Mouse (Mus musculus) gastrocnemius, postnatal 36 days (tissue): ENCODE measurements around the gene Olfr345. TPM values are rescaled to one million over a fixed set of nuclear protein-coding genes. Genes with fewer than 3 reads are reported as not detected.

Experiments used
- DNase-seq, 2 experiments: peaks; one replicate each; pipeline ENCODE4 v3.0.0; 2022
- intact Hi-C: fragments of 180-260 bp; cut with DNase I; formaldehyde crosslinking; loops from one replicate; pipeline ENCODE4 v1.15.1; 2025
- long read RNA-seq, 2 experiments: library from polyadenylated mRNA; stranded (forward); transcript quantifications; one replicate each; pipeline ENCODE4 v2.0.0; 2021
- total RNA-seq, 2 experiments: library from RNA; stranded (reverse); gene quantifications; 2 replicates each; pipeline ENCODE4 v1.2.3; 2021

Gene Olfr345
- not detected for total RNA-seq
- long read RNA-seq, experiment 1: 0 reads
- long read RNA-seq, experiment 2: 0 reads

DNA sequence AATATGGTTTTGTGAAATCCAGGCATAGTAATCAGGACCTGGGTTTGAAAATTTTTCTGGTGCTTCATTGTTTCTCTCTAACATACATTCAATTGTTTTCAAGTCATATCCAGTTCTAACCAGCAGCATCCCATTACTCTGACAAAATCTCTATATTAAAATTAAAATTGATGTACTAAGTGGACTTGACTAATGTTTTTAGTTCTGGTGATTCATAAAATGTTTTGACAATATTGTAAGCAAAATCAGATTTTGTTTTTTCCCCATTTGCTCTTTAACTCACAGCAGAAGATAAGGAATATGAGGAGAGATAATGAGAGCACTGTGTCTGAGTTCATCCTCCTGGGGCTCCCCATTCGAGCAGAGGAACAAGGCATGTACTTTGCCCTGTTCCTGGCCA, at the start of gene Olfr345:
Gene Olfr345, plus strand, starts transcription at position 301 of the 400 bp plus-strand sequence.
- intact Hi-C loops: no loop called here
- no peak for DNase-seq

DNA sequence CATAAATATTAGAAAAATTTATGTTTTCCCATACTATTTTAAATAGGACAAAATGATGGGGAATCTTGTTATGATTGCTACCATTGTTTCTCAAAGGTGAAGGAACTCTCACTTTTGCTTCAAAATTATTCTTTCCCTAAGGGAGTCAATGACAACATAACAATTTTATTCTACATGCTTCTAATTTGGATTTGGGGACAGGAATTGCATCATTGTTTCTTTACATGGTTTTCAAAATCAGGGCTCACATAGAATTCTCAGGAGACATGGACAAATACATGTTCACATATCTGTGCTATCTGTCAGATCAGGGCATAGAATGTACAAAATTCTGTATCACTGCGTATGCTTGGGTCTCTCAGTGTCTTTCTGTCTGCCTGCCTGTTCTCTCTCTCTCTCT, 45.6 kb downstream of the Olfr345 start, which contains the start of gene Olfr346:
Gene Olfr346, plus strand, starts transcription at position 301 of the 400 bp plus-strand sequence.
- intact Hi-C loops: no loop called here
- DNase-seq: no peak

Other genes with a start within 250 kb of the Olfr345 start
- gene Olfr339, start 221.1 kb upstream of the Olfr345 start, total RNA-seq: not detected
- not detected for gene Olfr340, start 187.5 kb upstream of the Olfr345 start, total RNA-seq
- not detected for gene Olfr341, start 157.6 kb upstream of the Olfr345 start, total RNA-seq
- gene Olfr342, start 115.0 kb upstream of the Olfr345 start, total RNA-seq: not detected
- gene Olfr344, start 73.4 kb upstream of the Olfr345 start, total RNA-seq: not detected
- gene Olfr346, start 45.7 kb downstream of the Olfr345 start, total RNA-seq: not detected
- gene Olfr347, start 91.9 kb downstream of the Olfr345 start, total RNA-seq: not detected
- not detected for gene Olfr348, start 144.2 kb downstream of the Olfr345 start, total RNA-seq
- not detected for gene Olfr50, start 150.5 kb downstream of the Olfr345 start, total RNA-seq
- not detected for gene Olfr3, start 177.0 kb downstream of the Olfr345 start, total RNA-seq
- not detected for gene Olfr350, start 206.3 kb downstream of the Olfr345 start, total RNA-seq
- gene Olfr351, start 222.6 kb downstream of the Olfr345 start, total RNA-seq: not detected
- gene Olfr352, start 228.4 kb downstream of the Olfr345 start, total RNA-seq: not detected